Mouse (Mus musculus): ENCODE results near the gene Ctf2. TPM values are rescaled to one million over a fixed set of nuclear protein-coding genes. Genes with fewer than 3 reads are reported as not detected.

The Ctf2 gene
- polyA plus RNA-seq (2017; shearing (Covaris generic)), result not detected

GRCm38 (mm10) chr7:127732066-127732465, at the start of gene Ctf2:
Gene Ctf2 (minus strand): TSS chr7:127732166.

GRCm38 (mm10) chr7:127776426-127776825, 44.5 kb upstream of the Ctf2 start, which contains the start of gene Setd1a:
Gene Setd1a (plus strand): TSS chr7:127776670.

GRCm38 (mm10) chr7:127769651-127770038, 37.7 kb upstream of the Ctf2 start, which contains the start of gene Orai3:
Gene Orai3 (plus strand): TSS chr7:127769815.

GRCm38 (mm10) chr7:127744366-127745045, 12.5 kb upstream of the Ctf2 start, which contains the start of gene Fbxl19:
Gene Fbxl19 (plus strand): TSS chr7:127744543.

GRCm38 (mm10) chr7:127712461-127713385, 19.2 kb downstream of the Ctf2 start, which contains the start of gene Ctf1:
Gene Ctf1 (plus strand): TSS chr7:127712736.

GRCm38 (mm10) chr7:127708207-127709078, 23.5 kb downstream of the Ctf2 start, which contains the start of gene Bcl7c:
Gene Bcl7c (minus strand): TSS chr7:127708933.

Other genes starting within 250 kb of the Ctf2 start
- gene Srcap, start 220.2 kb downstream of the Ctf2 start, polyA plus RNA-seq (2017; shearing (Covaris generic)), result 92.7 TPM
- 9.3 TPM for gene Gm42715, start 212.6 kb downstream of the Ctf2 start, polyA plus RNA-seq (2017; shearing (Covaris generic))
- gene Tmem265, start 170.8 kb downstream of the Ctf2 start, polyA plus RNA-seq (2017; shearing (Covaris generic)), result 10.7 TPM
- 99.1 TPM for gene Phkg2, start 158.8 kb downstream of the Ctf2 start, polyA plus RNA-seq (2017; shearing (Covaris generic))
- 0.99 TPM for gene Ccdc189, start 143.6 kb downstream of the Ctf2 start, polyA plus RNA-seq (2017; shearing (Covaris generic))
- 137 TPM for gene Rnf40, start 143.4 kb downstream of the Ctf2 start, polyA plus RNA-seq (2017; shearing (Covaris generic))
- gene Zfp629, start 116.4 kb downstream of the Ctf2 start, polyA plus RNA-seq (2017; shearing (Covaris generic)), result 1.3 TPM
- gene Bcl7c, start 23.2 kb downstream of the Ctf2 start, polyA plus RNA-seq (2017; shearing (Covaris generic)), result 20.6 TPM
- gene Ctf1, start 19.4 kb downstream of the Ctf2 start, polyA plus RNA-seq (2017; shearing (Covaris generic)), result not detected
- gene Fbxl19, start 12.4 kb upstream of the Ctf2 start, polyA plus RNA-seq (2017; shearing (Covaris generic)), result 0.89 TPM
- 32.8 TPM for gene Orai3, start 37.6 kb upstream of the Ctf2 start, polyA plus RNA-seq (2017; shearing (Covaris generic))
- gene Setd1a, start 44.5 kb upstream of the Ctf2 start, polyA plus RNA-seq (2017; shearing (Covaris generic)), result 1.5 TPM
- gene Gm49388, start 53.4 kb upstream of the Ctf2 start, polyA plus RNA-seq (2017; shearing (Covaris generic)), result not detected
- gene Hsd3b7, start 68.4 kb upstream of the Ctf2 start, polyA plus RNA-seq (2017; shearing (Covaris generic)), result 4.9 TPM
- 168 TPM for gene Stx4a, start 92.1 kb upstream of the Ctf2 start, polyA plus RNA-seq (2017; shearing (Covaris generic))
- gene Stx1b, start 92.4 kb upstream of the Ctf2 start, polyA plus RNA-seq (2017; shearing (Covaris generic)), result not detected
- gene Zfp646, start 144.1 kb upstream of the Ctf2 start, polyA plus RNA-seq (2017; shearing (Covaris generic)), result 65.1 TPM
- 21.6 TPM for gene Zfp668, start 144.7 kb upstream of the Ctf2 start, polyA plus RNA-seq (2017; shearing (Covaris generic))
- 0.81 TPM for gene Prss53, start 158.8 kb upstream of the Ctf2 start, polyA plus RNA-seq (2017; shearing (Covaris generic))
- gene Gm21974, start 163.3 kb upstream of the Ctf2 start, polyA plus RNA-seq (2017; shearing (Covaris generic)), result not detected
- 54.2 TPM for gene Vkorc1, start 163.5 kb upstream of the Ctf2 start, polyA plus RNA-seq (2017; shearing (Covaris generic))
- gene Bckdk, start 171.9 kb upstream of the Ctf2 start, polyA plus RNA-seq (2017; shearing (Covaris generic)), result 52.5 TPM
- gene Kat8, start 180.3 kb upstream of the Ctf2 start, polyA plus RNA-seq (2017; shearing (Covaris generic)), result 51.7 TPM
- not detected for gene Prss8, start 197.9 kb upstream of the Ctf2 start, polyA plus RNA-seq (2017; shearing (Covaris generic))
- gene Prss36, start 214.6 kb upstream of the Ctf2 start, polyA plus RNA-seq (2017; shearing (Covaris generic)), result 5.0 TPM
- gene Fus, start 235.3 kb upstream of the Ctf2 start, polyA plus RNA-seq (2017; shearing (Covaris generic)), result 135 TPM

All from activated CD4-positive, CD25-positive, alpha-beta regulatory T cell, adult 9 weeks (primary cell).